In the genomic region with DNA sequence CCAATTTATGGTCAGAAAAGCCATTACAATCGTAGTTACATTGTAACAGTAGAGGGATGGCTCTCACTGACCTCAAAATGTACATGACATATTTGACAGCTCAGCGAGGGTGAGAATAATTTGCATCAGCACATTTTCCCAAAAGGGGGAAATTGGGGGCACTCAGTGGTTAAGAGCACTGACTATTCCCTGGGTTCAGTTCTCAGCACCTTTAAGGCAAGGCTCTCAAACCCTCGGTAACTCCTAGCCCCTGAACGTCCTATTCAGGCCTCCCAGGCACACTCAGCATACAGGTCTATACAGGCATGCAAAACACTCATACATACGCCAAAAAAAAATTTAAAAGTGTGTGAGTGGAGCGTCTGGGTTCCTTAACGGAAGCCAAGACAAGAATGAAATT, we compare ENCODE assay signal across 8 mouse cellular contexts. TPM values are rescaled to one million over a fixed set of nuclear protein-coding genes. Genes with fewer than 3 reads are reported as not detected.
DNase-seq lines count a peak whose midpoint lies in the region; ATAC-seq and TF ChIP-seq lines count a peak whose summit lies in the region.

No protein-coding gene starts in this region.

- no peak overlapping the region for H3K9ac ChIP-seq in embryonic facial prominence, embryonic 15.5 days
- H3K9ac ChIP-seq in limb, embryonic 12.5 days (replicated peaks), result no peak overlapping the region
- peak overlapping the region; percentile 63 for H3K9ac ChIP-seq in neural tube, embryonic 15.5 days (replicated peaks)

- peak overlapping the region; percentile 88 for H3K4me3 ChIP-seq in layer of hippocampus, adult 2 months
- H3K4me3 ChIP-seq in embryonic facial prominence, embryonic 15.5 days (replicated peaks), result peak overlapping the region; percentile 70
- H3K4me3 ChIP-seq in limb, embryonic 12.5 days (replicated peaks), result peak overlapping the region; percentile 62
- peak overlapping the region; percentile 68 for H3K4me3 ChIP-seq in neural tube, embryonic 15.5 days (replicated peaks)

- H3K4me2 ChIP-seq in embryonic facial prominence, embryonic 15.5 days (replicated peaks), result peak overlapping the region; percentile 75
- H3K4me2 ChIP-seq in limb, embryonic 12.5 days, result peak overlapping the region; percentile 69
- H3K4me2 ChIP-seq in neural tube, embryonic 15.5 days, result peak overlapping the region; percentile 89

- no peaks in the 10 kb centered on the region for H3K9me3 ChIP-seq in embryonic facial prominence, embryonic 15.5 days (replicated peaks)
- no peaks in the 10 kb centered on the region for H3K9me3 ChIP-seq in limb, embryonic 12.5 days
- H3K9me3 ChIP-seq in neural tube, embryonic 15.5 days (replicated peaks), result no peaks in the 10 kb centered on the region

- no peaks in the 10 kb centered on the region for H3K36me3 ChIP-seq in embryonic facial prominence, embryonic 15.5 days
- H3K36me3 ChIP-seq in limb, embryonic 12.5 days, result no peaks in the 10 kb centered on the region
- H3K36me3 ChIP-seq in neural tube, embryonic 15.5 days, result no peaks in the 10 kb centered on the region

- no peaks in the 10 kb centered on the region for H3K27me3 ChIP-seq in embryonic facial prominence, embryonic 15.5 days
- H3K27me3 ChIP-seq in limb, embryonic 12.5 days, result no peaks in the 10 kb centered on the region
- no peaks in the 10 kb centered on the region for H3K27me3 ChIP-seq in neural tube, embryonic 15.5 days (replicated peaks)

- DNase-seq in layer of hippocampus, adult 2 months (ENCODE audit: low spot score in 2 of 2), result no peak
- DNase-seq in layer of hippocampus, adult 18-20 months (ENCODE audit: low spot score in 2 of 2), result no peak
- no peak for DNase-seq in gastrocnemius, adult 8-10 months (ENCODE audit: low spot score in 2 of 2)
- no peak for DNase-seq in ovary, postnatal 14 days (ENCODE audit: low spot score)
- DNase-seq in ovary, adult 18-20 months (ENCODE audit: low spot score), result no peak

- WGBS in embryonic facial prominence, embryonic 15.5 days, result 37% methylated on average over 7 of the region's 7 CpGs
- 47% methylated on average over 7 of the region's 7 CpGs for WGBS in limb, embryonic 12.5 days
- 55% methylated on average over 7 of the region's 7 CpGs for WGBS in neural tube, embryonic 15.5 days

- H3K27ac ChIP-seq in layer of hippocampus, adult 2 months, result peak overlapping the region; percentile 88
- H3K27ac ChIP-seq in embryonic facial prominence, embryonic 15.5 days (replicated peaks), result no peak overlapping the region
- no peak overlapping the region for H3K27ac ChIP-seq in limb, embryonic 12.5 days
- no peak overlapping the region for H3K27ac ChIP-seq in neural tube, embryonic 15.5 days (replicated peaks)

- TF ChIP-seq CTCF in layer of hippocampus, adult 2 months (conservative IDR thresholded peaks at IDR 0.05), result no peak

- ATAC-seq in embryonic facial prominence, embryonic 15.5 days (ENCODE audit: insufficient number of reproducible peaks, low FRiP score, low TSS enrichment, low read depth), result no peak
- ATAC-seq in limb, embryonic 12.5 days (ENCODE audit: insufficient number of reproducible peaks, insufficient read depth, low FRiP score, low TSS enrichment, low read depth), result no peak
- ATAC-seq in neural tube, embryonic 15.5 days (ENCODE audit: low FRiP score), result peak; percentile 20; the same call in 1 of the 2 replicates

- no peaks in the 10 kb centered on the region for H3K4me1 ChIP-seq in embryonic facial prominence, embryonic 15.5 days
- H3K4me1 ChIP-seq in limb, embryonic 12.5 days (replicated peaks), result peaks cover 4% of the 10 kb centered on the region; the same call in 1 of the 2 replicates
- H3K4me1 ChIP-seq in neural tube, embryonic 15.5 days, result peaks cover 10% of the 10 kb centered on the region

RNA-seq across cellular contexts. Expression of gene Rwdd3, which starts 0.9 kb away (rescaled TPM):
- total RNA-seq in layer of hippocampus, adult 2 months (2021), result 10 to 100 TPM; 26.3 to 31.2 TPM
- 10 to 100 TPM; 23.7 to 25.4 TPM for total RNA-seq in layer of hippocampus, adult 18-20 months (2021)
- polyA plus RNA-seq in embryonic facial prominence, embryonic 15.5 days (2015; fragmentation: Nextera tagmentation; extraction: Ambion mirVana), result 8.1 and 9.2 TPM in 2 replicates
- 6.5 and 7.9 TPM in 2 replicates for polyA plus RNA-seq in limb, embryonic 12.5 days (2016; fragmentation: Nextera tagmentation; extraction: Ambion mirVana)
- 5.4 and 6.0 TPM in 2 replicates for polyA plus RNA-seq in neural tube, embryonic 15.5 days (2015; fragmentation: Nextera tagmentation; extraction: Ambion mirVana)
- 1 to 10 TPM; 1.8 to 4.5 (median 3.1) TPM for total RNA-seq in gastrocnemius, adult 8-10 months (2022)

Comparison
In these comparisons a context has a peak if more than half of its experiments do, and no peak if none do; other contexts are left out.
1. RNA of gene Rwdd3, which starts 0.9 kb away (total RNA-seq): 26.3 to 31.2 TPM in layer of hippocampus, adult 2 months and 23.7 to 25.4 TPM in layer of hippocampus, adult 18-20 months; 1.8 to 4.5 TPM in gastrocnemius, adult 8-10 months; every median in the first group is over 4 times any median in the second.
2. Peak in every context shown above with its lines, with median percentiles within 50 percentile points of each other: H3K4me3 ChIP-seq and H3K4me2 ChIP-seq.